Mouse (Mus musculus) right cerebral cortex, postnatal 36 days (tissue): Measurements from ENCODE around the gene Adcy2.
A peak's percentile ranks its signal among the peaks of the same experiment; 100 is the strongest.

Experiments used
- DNase-seq, 2 experiments: peaks; one replicate each; pipeline ENCODE4 v3.0.0; 2022; ENCODE audit warnings: low spot score in 2 of 2, mixed read lengths in 1 of 2

Gene Adcy2

GRCm38 (mm10) chr13:68998918-68999801, at the start of gene Adcy2:
Gene Adcy2 (minus strand): TSS chr13:68999541.
- DNase-seq, result peak in 1 of 2 experiments; percentile 58

DNA sequence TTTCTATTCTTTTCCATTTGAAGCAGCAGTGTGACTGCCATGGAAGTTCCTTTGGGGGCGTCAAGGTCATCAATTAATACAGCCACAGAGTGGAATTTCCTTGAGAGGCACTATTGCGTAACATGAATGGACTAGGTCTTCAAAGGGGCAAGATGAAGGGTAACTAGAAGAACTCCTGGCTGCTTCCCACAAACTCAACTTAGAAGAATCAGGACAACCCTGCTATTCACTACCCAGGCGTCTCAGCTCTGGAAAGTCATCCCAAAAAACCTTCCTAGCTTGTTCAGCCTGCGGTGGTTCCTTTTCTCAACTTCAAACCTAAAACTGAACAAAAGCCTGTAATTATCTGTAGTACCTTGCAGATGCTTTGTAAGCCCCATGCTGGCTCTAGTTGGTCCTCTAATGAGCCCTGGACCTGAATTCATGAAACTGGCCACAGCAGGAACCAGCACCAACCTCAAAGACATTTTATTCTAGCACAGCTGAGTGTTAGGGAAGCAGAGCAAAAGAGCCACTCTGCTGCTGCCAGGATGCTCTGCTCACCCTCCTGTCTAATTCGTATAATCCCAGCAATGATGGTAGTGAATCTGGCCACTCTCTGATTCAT, 37.8 kb upstream of the Adcy2 start:
- peak; percentile 12 for DNase-seq

- DNase-seq, result no peak
Measured at GRCm38 (mm10) chr13:69034621-69035020, 35.3 kb upstream of the Adcy2 start.

DNA sequence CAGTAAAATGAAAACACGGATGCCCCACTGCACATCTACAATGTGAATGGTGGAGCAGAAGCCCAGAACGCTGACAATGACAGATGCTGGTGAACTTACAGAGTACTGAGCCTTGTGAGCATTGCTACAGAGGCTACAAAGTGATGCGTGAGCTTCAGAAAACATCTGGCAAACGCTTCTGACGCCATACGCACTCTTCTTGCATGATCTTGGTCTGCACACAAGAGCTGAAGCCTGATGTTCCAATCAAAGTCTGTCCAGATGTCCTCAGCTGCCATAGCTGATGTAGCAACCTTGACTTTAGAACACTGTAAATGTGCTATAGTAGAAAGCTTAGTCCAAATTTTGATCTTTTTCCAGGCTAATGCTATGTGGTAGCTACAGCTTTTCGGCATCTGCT, 34.2 kb upstream of the Adcy2 start:
- no peak for DNase-seq

- DNase-seq, result no peak
Measured at GRCm38 (mm10) chr13:69029078-69029757, 29.9 kb upstream of the Adcy2 start.

GRCm38 (mm10) chr13:69024964-69025363, 25.6 kb upstream of the Adcy2 start:
- no peak for DNase-seq

GRCm38 (mm10) chr13:69023239-69023638, 23.9 kb upstream of the Adcy2 start:
- no peak for DNase-seq

- DNase-seq, result no peak
Measured at GRCm38 (mm10) chr13:69020574-69020973, 21.2 kb upstream of the Adcy2 start.

DNA sequence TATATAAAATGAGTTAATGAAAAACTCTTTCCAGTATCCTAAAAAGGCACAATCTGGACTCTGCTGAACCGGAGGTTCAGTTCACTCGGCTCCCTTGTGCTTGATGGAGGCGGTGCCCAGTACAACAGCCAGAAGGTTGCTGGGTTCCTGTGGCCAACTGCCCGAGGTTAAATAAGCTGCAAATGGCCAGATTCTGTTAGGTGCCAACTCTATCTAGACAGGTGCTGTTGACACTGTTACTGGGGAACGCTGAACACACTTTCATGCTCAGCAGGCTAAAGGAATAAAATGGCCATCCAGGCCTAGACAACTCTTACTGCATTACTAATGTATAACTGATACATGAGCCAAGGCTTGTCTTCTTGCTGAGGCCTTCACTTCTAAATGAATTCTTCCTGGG, 7.6 kb upstream of the Adcy2 start:
- DNase-seq, result no peak

DNA sequence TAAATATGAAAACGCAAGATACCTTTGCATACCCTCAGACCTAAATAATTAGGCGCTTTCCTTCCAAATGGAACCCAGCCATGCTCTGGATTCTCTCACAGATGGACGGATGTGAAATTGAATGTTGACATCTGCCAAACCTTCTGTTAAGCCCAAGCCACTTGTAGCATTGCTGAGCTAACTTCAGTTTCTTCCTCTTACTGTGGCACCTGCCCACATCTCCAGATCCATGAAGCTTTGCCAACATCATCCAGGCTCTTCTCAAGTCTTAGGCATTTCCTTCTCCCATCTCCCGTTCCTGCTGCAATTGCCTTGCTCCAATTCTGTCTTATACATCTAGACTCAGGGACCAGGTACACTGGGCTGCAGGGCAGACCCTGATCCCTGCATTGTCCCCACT, 6.8 kb upstream of the Adcy2 start:
- peak; percentile 36 to 59 for DNase-seq

- no peak for DNase-seq
Measured at GRCm38 (mm10) chr13:69004406-69004805, 5.1 kb upstream of the Adcy2 start.

DNA sequence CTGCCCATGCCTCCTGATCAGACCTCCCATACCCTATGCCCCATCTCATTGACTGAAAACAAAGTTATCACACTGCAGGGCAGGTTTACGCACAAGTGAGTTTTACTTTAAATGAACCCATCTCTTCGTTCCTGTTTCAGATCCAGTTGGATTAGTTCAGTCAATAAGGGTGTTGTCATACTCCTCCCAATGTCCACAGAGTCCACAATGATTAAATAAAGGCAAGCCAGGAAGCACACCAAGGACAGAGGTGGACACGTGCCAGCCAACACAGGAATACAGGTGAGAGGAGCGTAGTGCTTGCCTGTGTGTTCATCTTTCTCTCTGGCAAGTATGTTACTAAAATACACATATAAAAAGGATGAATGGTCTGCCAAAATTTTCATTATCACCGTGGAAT, 3.3 kb upstream of the Adcy2 start:
- no peak for DNase-seq

- DNase-seq, result peak in 1 of 2 experiments; percentile 54
Measured at GRCm38 (mm10) chr13:69002173-69002572, 2.8 kb upstream of the Adcy2 start.

- DNase-seq, result no peak
Measured at GRCm38 (mm10) chr13:68999826-69000225, 485 bp upstream of the Adcy2 start.

DNA sequence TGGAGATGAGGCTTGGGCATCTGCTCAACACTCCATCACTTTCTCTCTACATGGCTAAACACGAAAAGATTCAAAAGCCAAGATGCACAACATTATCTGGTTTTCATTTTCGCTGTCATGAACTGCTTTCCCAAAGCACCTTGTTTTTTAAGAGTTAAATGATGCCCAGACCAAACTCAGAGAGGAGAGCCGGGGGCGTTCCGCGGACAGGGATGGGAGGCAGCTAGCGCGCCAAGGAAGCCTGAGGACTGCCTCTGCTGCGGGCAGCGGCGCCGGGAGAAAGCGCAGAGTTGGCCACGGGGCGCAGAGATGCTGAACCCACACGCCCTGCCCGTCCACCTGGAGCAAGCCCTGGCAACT, 803 bp downstream of the Adcy2 start:
- no peak for DNase-seq

DNA sequence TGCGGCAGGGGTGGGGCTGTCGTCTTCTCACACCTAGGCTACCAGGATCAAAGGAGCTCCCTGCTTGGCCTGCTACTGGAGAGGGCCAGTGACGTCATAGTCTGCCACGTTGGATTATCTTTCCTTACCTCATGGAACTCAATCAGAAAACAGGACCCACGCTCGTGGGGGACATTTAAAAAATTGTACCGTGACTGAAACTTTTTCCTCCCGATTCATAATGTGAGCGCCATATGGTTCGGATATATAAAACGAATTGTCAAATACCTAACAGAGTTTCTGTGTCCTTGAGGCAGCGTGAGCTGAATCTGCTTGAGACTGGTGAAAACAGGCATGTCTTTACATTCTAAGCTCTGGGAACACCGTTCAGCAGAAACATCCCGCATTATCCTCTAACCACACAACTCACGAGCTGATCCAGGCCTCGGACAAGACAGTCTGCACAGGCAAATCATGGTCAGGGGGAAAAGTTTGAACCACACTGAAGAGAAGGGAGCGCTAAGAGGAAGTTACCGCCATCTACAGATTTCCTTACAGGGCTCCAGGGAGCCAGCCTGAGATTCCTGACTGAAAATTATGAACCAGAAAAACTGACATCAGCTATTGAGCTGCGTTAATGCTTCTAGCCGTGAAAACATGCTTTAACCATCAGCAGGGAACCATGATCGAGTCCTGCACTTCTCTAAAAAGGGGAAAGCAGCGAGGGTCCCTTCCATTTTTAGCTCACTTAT, 1.4 kb downstream of the Adcy2 start:
- DNase-seq, result no peak

DNA sequence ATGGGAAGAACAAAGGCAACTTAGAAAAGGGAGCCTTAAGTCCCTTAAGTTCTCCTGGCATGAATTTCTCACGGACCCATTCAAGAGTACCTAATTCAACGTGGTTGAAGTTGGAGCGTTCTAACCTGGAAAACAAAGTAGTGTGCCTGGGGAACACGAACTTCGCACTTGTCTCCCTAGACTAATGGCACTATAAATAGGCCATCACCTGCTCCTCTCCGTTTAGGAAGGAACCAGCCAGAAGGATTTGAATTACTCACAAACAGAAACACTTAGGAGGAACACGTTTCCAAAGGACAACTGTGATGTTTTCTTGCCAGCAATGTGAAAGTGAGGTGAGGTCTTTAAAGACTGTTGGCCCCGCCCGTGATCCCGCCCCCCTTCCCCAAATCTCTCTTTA, 2.0 kb downstream of the Adcy2 start:
- DNase-seq, result no peak

GRCm38 (mm10) chr13:68996661-68997060, 2.7 kb downstream of the Adcy2 start:
- DNase-seq, result no peak

- no peak for DNase-seq
Measured at GRCm38 (mm10) chr13:68985789-68986188, 13.6 kb downstream of the Adcy2 start.

DNA sequence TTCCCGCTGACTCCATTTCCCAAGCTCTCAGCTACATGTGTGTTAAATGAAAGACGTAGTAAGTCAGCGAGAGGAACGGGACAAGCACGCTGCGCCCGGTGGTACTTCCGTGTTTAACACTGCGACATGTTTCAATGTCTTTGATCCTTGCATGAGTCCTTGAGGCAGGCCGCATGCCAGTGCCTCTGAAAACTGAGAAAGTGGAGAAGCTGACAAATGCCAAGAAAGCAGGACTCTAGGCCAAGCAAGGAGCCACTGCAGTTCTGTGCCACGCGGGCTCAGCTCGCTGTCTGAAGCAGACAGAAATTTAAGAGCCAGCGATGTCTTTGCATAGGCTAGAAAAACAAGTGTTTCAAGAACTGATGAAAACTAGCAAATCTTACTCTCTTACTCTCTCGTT, 15.3 kb downstream of the Adcy2 start:
- no peak for DNase-seq

DNA sequence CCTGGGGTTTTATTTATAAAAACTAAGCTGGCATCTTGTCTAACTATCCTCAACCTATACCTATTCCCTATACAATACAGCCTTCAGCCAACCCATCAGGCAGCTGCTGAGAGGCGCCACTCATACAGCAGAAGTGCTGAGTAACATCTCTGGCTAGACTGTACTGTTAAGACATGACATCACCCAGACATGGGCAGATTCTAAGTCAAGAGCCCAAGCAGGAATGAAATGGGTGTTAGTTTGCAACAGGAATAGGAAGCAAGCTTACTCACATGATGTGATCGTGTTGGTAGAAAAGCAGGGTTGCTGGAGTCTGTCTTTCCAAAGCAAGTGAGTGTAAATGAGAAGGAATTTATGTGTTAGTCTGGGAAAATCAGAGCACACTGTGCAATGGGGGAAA, 18.3 kb downstream of the Adcy2 start:
- no peak for DNase-seq

GRCm38 (mm10) chr13:68973143-68973542, 26.2 kb downstream of the Adcy2 start:
- DNase-seq, result peak in 1 of 2 experiments; percentile 56
